Comparison of ENCODE assay signal across 12 mouse cellular contexts in the genomic region with DNA sequence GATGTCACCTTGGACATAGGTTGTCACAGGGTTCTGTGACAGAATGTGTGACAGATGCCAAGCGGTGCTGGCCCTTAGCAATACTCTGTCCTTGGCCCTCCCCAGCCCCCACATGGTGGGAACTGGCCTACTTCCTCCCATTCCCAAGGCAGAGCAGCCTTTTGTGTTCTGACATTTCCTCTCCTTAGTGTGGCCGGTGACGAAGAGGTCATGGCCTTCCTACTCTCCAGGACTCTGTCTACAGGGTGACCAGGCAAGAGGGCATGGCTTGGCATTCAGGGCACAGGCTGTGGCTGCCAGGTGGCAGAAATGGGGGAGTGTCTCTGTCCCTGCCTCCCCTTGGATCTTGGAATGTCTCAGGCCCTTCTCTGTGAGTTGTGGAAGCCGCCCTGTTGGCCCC. TPM values are rescaled to one million over a fixed set of nuclear protein-coding genes. Genes with fewer than 3 reads are reported as not detected.
DNase-seq lines count a peak whose midpoint lies in the region; ATAC-seq and TF ChIP-seq lines count a peak whose summit lies in the region.
"Had no signal": no experiment of that assay in that cellular context is flagged by ENCODE, and none has a peak within 500 bp of the region (broad histone marks: within the 10 kb centered on the region; RNA-seq: fewer than 3 reads in every experiment).

No protein-coding gene starts in this region.

- peaks cover 91% of the 10 kb centered on the region for H3K4me1 ChIP-seq in cerebellum, adult 2 months (ENCODE audit: control insufficient read depth, insufficient read depth, low read length)
- peaks cover 29% of the 10 kb centered on the region for H3K4me1 ChIP-seq in liver, postnatal 0 days (ENCODE audit: insufficient read depth)
- H3K4me1 ChIP-seq in liver, embryonic 11.5 days (replicated peaks; ENCODE audit: control insufficient read depth, insufficient read depth, low read length): peaks cover 39% of the 10 kb centered on the region
- H3K4me1 ChIP-seq in heart, embryonic 16.5 days (ENCODE audit: control insufficient read depth, insufficient read depth, low read length): peaks cover 34% of the 10 kb centered on the region

- no peak for TF ChIP-seq POLR2A in cerebellum, adult 2 months (IDR thresholded peaks at IDR 0.05; ENCODE audit: borderline replicate concordance, insufficient read depth, low read length)

- H3K4me3 ChIP-seq in cerebellum, adult 2 months (replicated peaks; ENCODE audit: insufficient read depth, low read depth, low read length): no peak overlapping the region
- no peak overlapping the region for H3K4me3 ChIP-seq in liver, postnatal 0 days (ENCODE audit: low read depth, low read length)
- no peak overlapping the region for H3K4me3 ChIP-seq in liver, embryonic 11.5 days (ENCODE audit: low read depth, low read length)
- H3K4me3 ChIP-seq in heart, embryonic 16.5 days (ENCODE audit: low read length): no peak overlapping the region

- no peaks in the 10 kb centered on the region for H3K27me3 ChIP-seq in cerebellum, adult 2 months (ENCODE audit: control insufficient read depth, insufficient read depth, low read length)
- H3K27me3 ChIP-seq in liver, postnatal 0 days (ENCODE audit: insufficient read depth, low read length): no peaks in the 10 kb centered on the region
- no peaks in the 10 kb centered on the region for H3K27me3 ChIP-seq in liver, embryonic 11.5 days (replicated peaks; ENCODE audit: control insufficient read depth, insufficient read depth, low read length)
- no peaks in the 10 kb centered on the region for H3K27me3 ChIP-seq in heart, embryonic 16.5 days (ENCODE audit: control insufficient read depth, insufficient read depth, low read length)

- peak overlapping the region; percentile 5 for H3K27ac ChIP-seq in cerebellum, adult 2 months (ENCODE audit: insufficient read depth, low read length)
- 0 out of 2 replicates have a peak overlapping the region, but pooled peaks have one; percentile 39 for H3K27ac ChIP-seq in liver, postnatal 0 days (ENCODE audit: low read depth)
- H3K27ac ChIP-seq in liver, embryonic 11.5 days (ENCODE audit: low read depth, low read length): no peak overlapping the region
- H3K27ac ChIP-seq in heart, embryonic 16.5 days (ENCODE audit: low read length): no peak overlapping the region
- H3K27ac ChIP-seq: hindbrain, embryonic 14.5 days had no signal

- no peak overlapping the region for H3K4me2 ChIP-seq in liver, postnatal 0 days (ENCODE audit: low read depth, low read length)
- H3K4me2 ChIP-seq in liver, embryonic 11.5 days: no peak overlapping the region
- no peak overlapping the region for H3K4me2 ChIP-seq in heart, embryonic 16.5 days (ENCODE audit: low read depth, low read length)
- H3K4me2 ChIP-seq: hindbrain, embryonic 14.5 days had no signal

- H3K9me3 ChIP-seq in liver, postnatal 0 days (ENCODE audit: low read length): no peaks in the 10 kb centered on the region
- no peaks in the 10 kb centered on the region for H3K9me3 ChIP-seq in liver, embryonic 11.5 days (ENCODE audit: control insufficient read depth, low read length)
- H3K9me3 ChIP-seq in heart, embryonic 16.5 days (replicated peaks; ENCODE audit: control insufficient read depth, low read length): no peaks in the 10 kb centered on the region

- 11% methylated on average over 4 of the region's 4 CpGs for WGBS in cerebellum, adult 2 months
- 59% methylated on average over 4 of the region's 4 CpGs for WGBS in liver, postnatal 0 days (ENCODE audit: insufficient replicate concordance)
- 68% methylated on average over 4 of the region's 4 CpGs for WGBS in liver, embryonic 11.5 days
- WGBS in heart, embryonic 16.5 days: 65% methylated on average over 4 of the region's 4 CpGs

- DNase-seq in cerebellum, adult 2 months: peak in 1 of 2 experiments; percentile 68
- no peak for DNase-seq in liver, postnatal 0 days
- DNase-seq in liver, embryonic 11.5 days (ENCODE audit: low spot score): no peak
- peak; percentile 68 for DNase-seq in lung, postnatal 10 days
- no peak for DNase-seq in thymus, postnatal 0 days (ENCODE audit: low spot score)
- DNase-seq in layer of hippocampus, adult 8-10 months (ENCODE audit: low spot score in 2 of 2): no peak
- DNase-seq: midbrain, embryonic 14.5 days had no signal

- TF ChIP-seq EP300 in liver, postnatal 0 days (IDR thresholded peaks at IDR 0.05; ENCODE audit: low read depth): no peak

- no peaks in the 10 kb centered on the region for H3K36me3 ChIP-seq in liver, postnatal 0 days (replicated peaks; ENCODE audit: insufficient read depth, low read length)
- no peaks in the 10 kb centered on the region for H3K36me3 ChIP-seq in liver, embryonic 11.5 days (ENCODE audit: control insufficient read depth, insufficient read depth, low read length)
- no peaks in the 10 kb centered on the region for H3K36me3 ChIP-seq in heart, embryonic 16.5 days (ENCODE audit: control insufficient read depth, insufficient read depth)

- TF ChIP-seq CTCF in cerebellum, adult 2 months (IDR thresholded peaks at IDR 0.05; ENCODE audit: borderline replicate concordance, insufficient read depth, low read depth, low read length): no peak
- TF ChIP-seq CTCF in liver, postnatal 0 days (IDR thresholded peaks at IDR 0.05; ENCODE audit: low read depth): no peak

- no peak overlapping the region for H3K9ac ChIP-seq in liver, postnatal 0 days (replicated peaks)
- no peak overlapping the region for H3K9ac ChIP-seq in liver, embryonic 11.5 days (ENCODE audit: low read depth, low read length)
- no peak overlapping the region for H3K9ac ChIP-seq in heart, embryonic 16.5 days (ENCODE audit: low read length)
- H3K9ac ChIP-seq: hindbrain, embryonic 14.5 days had no signal

- no peak for ATAC-seq in cerebellum, adult (ENCODE audit: insufficient number of reproducible peaks, low FRiP score, low TSS enrichment)
- ATAC-seq in liver, postnatal 0 days: 0 out of 2 replicates have a peak, but pooled peaks have one; percentile 13
- no peak for ATAC-seq in liver, embryonic 11.5 days (replicated peaks; ENCODE audit: low FRiP score)
- peak; percentile 39; the same call in 1 of the 2 replicates for ATAC-seq in heart, embryonic 16.5 days (replicated peaks; ENCODE audit: extremely low read depth, insufficient read depth, low FRiP score)

RNA-seq across cellular contexts. Expression of a gene that starts 15.6 kb away (rescaled TPM):
- polyA plus RNA-seq in cerebellum, adult 2 months (2012; rRNA removed): 0.03 and 0.05 TPM in 2 replicates
- 0.04 TPM in 1 of 2 replicates, not detected in the other for polyA plus RNA-seq in liver, postnatal 0 days (2015; fragmentation: Nextera tagmentation; extraction: Ambion mirVana)
- not detected in 2 replicates for polyA plus RNA-seq in liver, embryonic 11.5 days (2014; fragmentation: Nextera tagmentation; extraction: Ambion mirVana)
- not detected in 2 replicates for polyA plus RNA-seq in heart, embryonic 16.5 days (2015; fragmentation: Nextera tagmentation; extraction: Ambion mirVana)
- polyA plus RNA-seq in thymus, postnatal 0 days (2015; fragmentation: Nextera tagmentation; extraction: Ambion mirVana): not detected in 2 replicates
- total RNA-seq in layer of hippocampus, adult 8-10 months (2022): not detected
- total RNA-seq: left cerebral cortex, postnatal 10 days had no signal
- polyA plus RNA-seq: hindbrain, embryonic 14.5 days; midbrain, embryonic 14.5 days; stomach, embryonic 16.5 days had no signal

RNA-seq across cellular contexts. Expression of a gene that starts 35.3 kb away (rescaled TPM):
- polyA plus RNA-seq in cerebellum, adult 2 months (2012; rRNA removed): 22.5 and 25.2 TPM in 2 replicates
- polyA plus RNA-seq in liver, postnatal 0 days (2015; fragmentation: Nextera tagmentation; extraction: Ambion mirVana): 81.2 and 86.3 TPM in 2 replicates
- 45.2 and 52.0 TPM in 2 replicates for polyA plus RNA-seq in liver, embryonic 11.5 days (2014; fragmentation: Nextera tagmentation; extraction: Ambion mirVana)
- polyA plus RNA-seq in heart, embryonic 16.5 days (2015; fragmentation: Nextera tagmentation; extraction: Ambion mirVana): 36.5 and 37.4 TPM in 2 replicates
- 28.9 and 31.7 TPM in 2 replicates for polyA plus RNA-seq in thymus, postnatal 0 days (2015; fragmentation: Nextera tagmentation; extraction: Ambion mirVana)
- 10 to 100 TPM; 19.3 to 26.5 (median 21.0) TPM for total RNA-seq in layer of hippocampus, adult 8-10 months (2022)

RNA-seq across cellular contexts. Expression of a gene that starts 57.0 kb away (rescaled TPM):
- polyA plus RNA-seq in cerebellum, adult 2 months (2012; rRNA removed): 19.1 and 20.3 TPM in 2 replicates
- 1.2 and 2.0 TPM in 2 replicates for polyA plus RNA-seq in liver, postnatal 0 days (2015; fragmentation: Nextera tagmentation; extraction: Ambion mirVana)
- 1.8 and 2.2 TPM in 2 replicates for polyA plus RNA-seq in liver, embryonic 11.5 days (2014; fragmentation: Nextera tagmentation; extraction: Ambion mirVana)
- 2.4 and 3.3 TPM in 2 replicates for polyA plus RNA-seq in heart, embryonic 16.5 days (2015; fragmentation: Nextera tagmentation; extraction: Ambion mirVana)
- 3.1 and 3.7 TPM in 2 replicates for polyA plus RNA-seq in thymus, postnatal 0 days (2015; fragmentation: Nextera tagmentation; extraction: Ambion mirVana)
- 10 to 100 TPM; 16.0 to 18.5 (median 17.7) TPM for total RNA-seq in layer of hippocampus, adult 8-10 months (2022)

Comparison
In these comparisons a context has a peak if more than half of its experiments do, and no peak if none do; other contexts are left out.
1. H3K27ac ChIP-seq: peak in cerebellum, adult 2 months (single experiment) and liver, postnatal 0 days (single experiment); none in liver, embryonic 11.5 days (single experiment) and heart, embryonic 16.5 days (single experiment).
2. ATAC-seq: peak in liver, postnatal 0 days (single experiment) and heart, embryonic 16.5 days (single experiment); none in cerebellum, adult (single experiment) and liver, embryonic 11.5 days (single experiment).